Mouse (Mus musculus): Measurements from ENCODE around the gene Timd4. TPM values are rescaled to one million over a fixed set of nuclear protein-coding genes. Genes with fewer than 3 reads are reported as not detected.

Gene Timd4
- not detected for polyA plus RNA-seq (2017; shearing (Covaris generic))

DNA sequence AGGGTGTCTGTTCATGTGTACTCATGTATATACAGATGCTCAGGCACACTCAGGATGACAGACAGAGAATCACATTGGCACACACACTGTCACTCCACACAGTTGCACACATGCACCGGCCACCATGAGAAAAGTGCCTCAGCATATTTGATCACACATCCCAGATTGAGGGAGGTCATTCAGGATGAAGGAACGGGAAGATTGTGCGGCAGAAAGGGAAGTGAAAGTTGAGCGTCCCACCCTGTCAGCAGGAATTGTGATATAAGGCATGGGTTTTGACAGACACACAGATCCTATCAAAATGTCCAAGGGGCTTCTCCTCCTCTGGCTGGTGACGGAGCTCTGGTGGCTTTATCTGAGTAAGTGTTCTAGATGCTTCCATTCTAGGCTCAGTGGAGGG is at the start of gene Timd4:
Gene Timd4 (plus strand): TSS at position 290 of the 400 bp plus-strand sequence.

Other genes starting within 250 kb of the Timd4 start
- gene BC053393, start 239.3 kb upstream of the Timd4 start, polyA plus RNA-seq (2017; shearing (Covaris generic)) = not detected
- not detected for gene Dppa1, start 181.5 kb upstream of the Timd4 start, polyA plus RNA-seq (2017; shearing (Covaris generic))
- not detected for gene Timd2, start 103.7 kb upstream of the Timd4 start, polyA plus RNA-seq (2017; shearing (Covaris generic))
- not detected for gene Havcr1, start 75.7 kb upstream of the Timd4 start, polyA plus RNA-seq (2017; shearing (Covaris generic))